Mouse (Mus musculus): ENCODE data around the gene Ankrd27.

- TF ChIP-seq POLR2A (IDR thresholded peaks at IDR 0.05; ENCODE audit: low read depth, low read length), result no peak
- no peak for TF ChIP-seq CTCF (IDR thresholded peaks at IDR 0.05; ENCODE audit: borderline replicate concordance, insufficient read depth, low read length)
Measured at GRCm38 (mm10) chr7:35640072-35640471, 54.0 kb downstream of the Ankrd27 start.

All from embryonic fibroblast, embryonic 13.5 days (primary cell).